Mouse (Mus musculus): ENCODE measurements around the gene Ino80e. TPM values are rescaled to one million over a fixed set of nuclear protein-coding genes. Genes with fewer than 3 reads are reported as not detected.

The Ino80e gene
- polyA plus RNA-seq, 1 experiment from 2014 or later = 92.0 TPM

GRCm38 (mm10) chr7:126821835-126822511 lies 40.2 kb downstream of the Ino80e start:
- Histone ChIP-seq H3K27ac (no peak overlapping the region), H3K4me3 (no peak overlapping the region), H3K36me3 (no peaks in the 10 kb centered on the region), H3K4me1 (peaks cover 18% of the 10 kb centered on the region), H3K27me3 (ENCODE audit: insufficient read depth, poor library complexity, severe bottlenecking) (peaks cover 43% of the 10 kb centered on the region), H3K9me3 (no peaks in the 10 kb centered on the region)
- peak; percentile 90 for DNase-seq (ENCODE audit: low spot score)
- WGBS = 17% methylated on average over 7 of the region's 7 CpGs

DNA sequence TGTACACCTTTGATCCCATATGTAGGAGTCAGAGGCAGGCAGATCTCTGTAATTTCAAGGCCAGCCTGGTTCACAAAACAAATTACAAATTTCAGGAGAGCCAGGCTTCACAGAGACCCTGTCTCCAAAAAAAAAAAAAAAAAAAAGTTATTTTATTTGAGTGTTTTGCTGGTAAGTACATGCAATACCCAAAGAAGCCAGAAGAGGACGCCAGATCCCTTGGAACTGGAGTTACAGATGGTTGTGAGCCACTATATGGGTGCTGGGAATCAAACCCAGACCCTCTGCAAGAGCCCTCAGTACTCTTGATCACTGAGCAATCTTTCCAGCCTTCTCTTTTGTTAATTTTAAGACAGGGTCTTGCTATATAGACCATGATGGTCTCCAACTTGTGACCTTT lies 43.4 kb downstream of the Ino80e start:
- DNase-seq (ENCODE audit: low spot score) = no peak
- Histone ChIP-seq H3K36me3 (no peaks in the 10 kb centered on the region), H3K27ac (no peak overlapping the region), H3K4me3 (no peak overlapping the region), H3K9me3 (no peaks in the 10 kb centered on the region), H3K4me1 (peaks cover 15% of the 10 kb centered on the region), H3K27me3 (ENCODE audit: insufficient read depth, poor library complexity, severe bottlenecking) (peaks cover 17% of the 10 kb centered on the region)
- 35% methylated on average over 1 of the region's 1 CpGs for WGBS

- Histone ChIP-seq H3K27me3 (ENCODE audit: insufficient read depth, poor library complexity, severe bottlenecking) (peaks cover 12% of the 10 kb centered on the region), H3K27ac (no peak overlapping the region), H3K36me3 (no peaks in the 10 kb centered on the region), H3K9me3 (no peaks in the 10 kb centered on the region), H3K4me1 (peaks cover 5% of the 10 kb centered on the region), H3K4me3 (no peak overlapping the region)
- no peak for DNase-seq (ENCODE audit: low spot score)
- WGBS = 83% methylated on average over 7 of the region's 7 CpGs
These were observed 44.6 kb downstream of the Ino80e start for GRCm38 (mm10) chr7:126817595-126817994.

DNA sequence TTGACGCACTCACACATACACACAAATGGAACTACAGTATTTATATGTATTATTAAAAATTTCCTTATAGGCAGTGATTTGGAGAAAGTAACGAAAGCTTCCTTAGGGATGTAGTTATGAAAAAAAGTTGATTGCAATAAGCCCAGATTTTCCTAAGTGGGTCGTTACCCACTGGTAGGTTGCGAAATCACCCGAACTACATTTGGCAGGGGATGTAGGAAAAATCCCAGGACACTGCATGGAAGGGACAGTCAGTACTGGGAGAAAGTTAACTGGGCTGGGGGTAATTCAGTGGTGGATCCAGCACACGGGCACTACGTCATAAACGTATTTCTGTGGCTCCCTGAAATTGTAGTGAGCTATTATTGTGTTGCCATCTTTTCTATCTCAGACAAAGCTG lies 45.7 kb downstream of the Ino80e start:
- Histone ChIP-seq H3K36me3 (no peaks in the 10 kb centered on the region), H3K27ac (no peak overlapping the region), H3K4me3 (no peak overlapping the region), H3K4me1 (no peaks in the 10 kb centered on the region), H3K27me3 (ENCODE audit: insufficient read depth, poor library complexity, severe bottlenecking) (0 out of 2 replicates have a peak, but pooled peaks cover 8% of the 10 kb centered on the region), H3K9me3 (no peaks in the 10 kb centered on the region)
- WGBS = 87% methylated on average over 8 of the region's 8 CpGs
- no peak for DNase-seq (ENCODE audit: low spot score)

GRCm38 (mm10) chr7:126815726-126816222 lies 46.4 kb downstream of the Ino80e start:
- no peak for DNase-seq (ENCODE audit: low spot score)

GRCm38 (mm10) chr7:126809723-126810369 lies 52.3 kb downstream of the Ino80e start:
- Histone ChIP-seq H3K27me3 (ENCODE audit: insufficient read depth, poor library complexity, severe bottlenecking) (0 out of 2 replicates have a peak, but pooled peaks cover 8% of the 10 kb centered on the region), H3K27ac (peak overlapping the region; percentile 90), H3K36me3 (peaks cover 15% of the 10 kb centered on the region; the same call in 1 of the 2 replicates), H3K9me3 (no peaks in the 10 kb centered on the region), H3K4me1 (peaks cover 27% of the 10 kb centered on the region), H3K4me3 (0 out of 2 replicates have a peak overlapping the region, but pooled peaks have one; percentile 71)
- 39% methylated on average over 5 of the region's 5 CpGs for WGBS
- no peak for DNase-seq (ENCODE audit: low spot score)

More at GRCm38 (mm10) chr7:126815726-126816222, 46.4 kb downstream of the Ino80e start:
- Histone ChIP-seq H3K9me3 (no peaks in the 10 kb centered on the region), H3K4me3 (no peak overlapping the region), H3K36me3 (no peaks in the 10 kb centered on the region), H3K27me3 (ENCODE audit: insufficient read depth, poor library complexity, severe bottlenecking) (0 out of 2 replicates have a peak, but pooled peaks cover 8% of the 10 kb centered on the region), H3K4me1 (no peaks in the 10 kb centered on the region), H3K27ac (no peak overlapping the region)
- 63% methylated on average over 8 of the region's 8 CpGs for WGBS

DNA sequence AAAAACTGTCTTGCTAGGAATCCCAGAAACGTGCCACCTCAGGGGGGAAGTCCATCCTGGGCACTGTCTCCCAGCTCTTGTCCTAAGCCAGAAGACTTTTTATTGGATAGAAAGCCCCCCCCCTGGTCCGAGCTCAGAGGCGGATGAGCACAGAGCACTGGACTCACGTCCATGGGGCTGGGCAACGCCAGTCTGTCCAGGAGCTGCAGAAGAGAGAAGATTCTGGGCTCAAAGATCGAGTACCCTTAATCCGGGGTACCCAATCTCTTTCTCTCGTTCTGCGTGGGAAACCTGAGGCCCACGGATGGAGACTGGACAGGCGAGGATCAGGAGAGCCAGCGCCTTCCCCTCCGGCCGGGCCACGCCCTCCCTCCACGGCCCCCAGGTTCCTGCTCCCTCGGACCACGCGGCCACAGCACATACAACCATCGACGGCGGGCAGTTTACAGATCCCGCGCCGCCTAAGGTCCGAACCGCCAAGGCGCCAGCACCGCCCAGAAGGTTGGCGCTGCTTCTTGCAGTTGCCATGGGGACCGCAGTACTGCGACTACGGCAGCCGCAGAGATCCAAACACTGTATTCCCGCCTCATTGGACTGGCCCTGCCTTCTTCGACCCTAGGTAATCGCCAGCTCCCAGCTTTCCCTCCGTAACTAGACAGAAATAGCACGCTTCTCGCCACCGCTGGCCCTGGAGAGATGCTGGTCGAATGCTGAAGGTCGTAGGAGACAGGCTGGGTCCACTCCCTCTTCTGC lies 53.3 kb downstream of the Ino80e start:
- Histone ChIP-seq H3K36me3 (peaks cover 21% of the 10 kb centered on the region; the same call in 1 of the 2 replicates), H3K27ac (peak overlapping the region; percentile 90), H3K4me3 (peak overlapping the region; percentile 71), H3K9me3 (no peaks in the 10 kb centered on the region), H3K4me1 (peaks cover 27% of the 10 kb centered on the region), H3K27me3 (ENCODE audit: insufficient read depth, poor library complexity, severe bottlenecking) (0 out of 2 replicates have a peak, but pooled peaks cover 8% of the 10 kb centered on the region)
- WGBS = under 1% methylated on average over 42 of the region's 43 CpGs
- DNase-seq (ENCODE audit: low spot score) = peak; percentile 97

DNA sequence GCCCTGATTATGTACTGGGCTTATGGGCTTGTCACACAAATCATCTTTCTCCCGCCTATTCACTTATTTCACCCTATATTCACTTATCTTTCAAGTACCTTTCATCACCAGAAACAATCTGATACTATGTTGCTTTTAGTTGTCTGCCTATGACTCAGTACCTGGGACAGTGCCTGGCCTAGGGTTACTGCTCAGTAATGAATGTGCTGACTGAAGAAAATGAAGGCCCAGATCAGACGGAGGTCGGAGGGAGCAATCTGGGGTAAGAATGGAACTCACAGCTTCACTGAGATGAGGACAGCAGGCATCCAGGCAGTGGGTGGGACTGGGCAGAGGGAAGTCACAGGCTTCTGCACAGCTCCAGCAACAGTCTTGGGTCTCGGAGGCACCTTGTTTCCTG lies 54.8 kb downstream of the Ino80e start:
- Histone ChIP-seq H3K27ac (peak overlapping the region; percentile 90), H3K27me3 (ENCODE audit: insufficient read depth, poor library complexity, severe bottlenecking) (no peaks in the 10 kb centered on the region), H3K36me3 (peaks cover 29% of the 10 kb centered on the region), H3K4me3 (peak overlapping the region; percentile 71; the same call in 1 of the 2 replicates), H3K4me1 (peaks cover 30% of the 10 kb centered on the region), H3K9me3 (no peaks in the 10 kb centered on the region)
- DNase-seq (ENCODE audit: low spot score) = no peak
- WGBS = 69% methylated on average over 4 of the region's 4 CpGs

- Histone ChIP-seq H3K36me3 (peaks cover 31% of the 10 kb centered on the region), H3K9me3 (no peaks in the 10 kb centered on the region), H3K4me1 (peaks cover 30% of the 10 kb centered on the region), H3K27ac (no peak overlapping the region), H3K4me3 (no peak overlapping the region), H3K27me3 (ENCODE audit: insufficient read depth, poor library complexity, severe bottlenecking) (no peaks in the 10 kb centered on the region)
- 75% methylated on average over 6 of the region's 6 CpGs for WGBS
- DNase-seq (ENCODE audit: low spot score) = no peak
These were observed 55.2 kb downstream of the Ino80e start for GRCm38 (mm10) chr7:126806956-126807355.

GRCm38 (mm10) chr7:126803751-126804150 lies 58.4 kb downstream of the Ino80e start:
- Histone ChIP-seq H3K4me1 (peaks cover 35% of the 10 kb centered on the region), H3K27me3 (ENCODE audit: insufficient read depth, poor library complexity, severe bottlenecking) (no peaks in the 10 kb centered on the region), H3K27ac (no peak overlapping the region), H3K36me3 (peaks cover 31% of the 10 kb centered on the region), H3K9me3 (no peaks in the 10 kb centered on the region), H3K4me3 (no peak overlapping the region)
- no peak for DNase-seq (ENCODE audit: low spot score)

- 84% methylated on average over 6 of the region's 6 CpGs for WGBS
- Histone ChIP-seq H3K9me3 (no peaks in the 10 kb centered on the region), H3K36me3 (peaks cover 31% of the 10 kb centered on the region), H3K27ac (no peak overlapping the region), H3K27me3 (ENCODE audit: insufficient read depth, poor library complexity, severe bottlenecking) (no peaks in the 10 kb centered on the region), H3K4me1 (peaks cover 29% of the 10 kb centered on the region), H3K4me3 (no peak overlapping the region)
- DNase-seq (ENCODE audit: low spot score) = no peak
These were observed 59.0 kb downstream of the Ino80e start for GRCm38 (mm10) chr7:126803181-126803580.

DNA sequence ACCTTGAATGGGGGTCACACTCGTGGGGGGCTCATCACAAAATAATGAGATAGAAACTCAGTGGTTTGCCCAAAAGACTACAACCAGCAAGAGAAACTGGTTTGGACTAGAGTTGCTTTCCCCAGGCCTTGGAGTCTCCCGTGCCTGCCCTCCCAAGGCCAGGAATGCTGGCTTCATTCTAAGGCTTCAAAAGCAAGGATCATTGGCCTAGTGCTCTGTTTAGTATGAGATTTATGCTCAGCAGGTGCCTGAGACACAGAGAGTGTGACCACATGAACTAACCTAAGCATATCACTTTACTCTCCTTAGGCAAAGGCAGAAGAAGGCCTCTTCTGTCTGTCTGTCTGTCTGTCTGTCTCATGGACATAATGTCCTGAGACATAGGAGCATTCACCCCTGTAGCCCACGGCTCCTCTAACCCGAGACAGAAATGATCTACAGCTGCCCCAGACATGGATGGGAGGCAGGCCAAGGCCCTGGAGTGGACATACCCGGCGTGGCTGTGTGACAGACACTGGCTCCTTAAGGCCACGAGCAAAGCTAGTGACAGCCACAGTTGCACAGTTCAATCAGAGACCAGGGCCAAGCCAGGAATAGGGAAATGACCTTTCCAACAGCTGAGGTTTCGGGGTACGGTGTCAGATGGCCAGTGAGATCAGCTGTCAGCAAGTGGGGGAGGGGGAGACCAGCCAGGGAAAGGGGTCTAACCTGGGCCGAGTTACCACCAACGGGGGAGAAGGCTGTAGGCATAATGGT lies 59.9 kb downstream of the Ino80e start:
- WGBS = 87% methylated on average over 11 of the region's 11 CpGs
- no peak overlapping the region for H3K27ac ChIP-seq
- no peak overlapping the region for H3K4me3 ChIP-seq
- H3K36me3 ChIP-seq = peaks cover 38% of the 10 kb centered on the region
- no peaks in the 10 kb centered on the region for H3K27me3 ChIP-seq (ENCODE audit: insufficient read depth, poor library complexity, severe bottlenecking)
- no peaks in the 10 kb centered on the region for H3K9me3 ChIP-seq
- DNase-seq (ENCODE audit: low spot score) = no peak
- H3K4me1 ChIP-seq = peaks cover 28% of the 10 kb centered on the region
